Mouse (Mus musculus) brain, embryonic 14.5 days (tissue): ENCODE data around the gene Snrpf. TPM values are rescaled to one million over a fixed set of nuclear protein-coding genes. Genes with fewer than 3 reads are reported as not detected.

Experiments used
- DNase-seq: peaks from one replicate; pipeline ENCODE4 v3.0.0-alpha.2; 2011; ENCODE audit warnings: low read depth
- CTCF ChIP-seq: fragments of 200-500 bp; IDR thresholded peaks from 2 replicates; pipeline ENCODE4 v1.5.1; 2012; ENCODE audit warnings: inconsistent platforms, mild to moderate bottlenecking, moderate library complexity, borderline replicate concordance; ENCODE audit not compliant: insufficient read depth, insufficient read length; ENCODE audit errors: extremely low read depth
- POLR2A ChIP-seq: fragments of 200-500 bp; IDR thresholded peaks from 2 replicates; pipeline ENCODE4 v1.6.1; 2012; ENCODE audit warnings: mild to moderate bottlenecking, inconsistent platforms, borderline replicate concordance; ENCODE audit not compliant: poor library complexity, insufficient read depth, insufficient read length, severe bottlenecking; ENCODE audit errors: extremely low read depth
- polyA plus RNA-seq: library from polyadenylated mRNA; depleted of rRNA; stranded (reverse); fragments of >200 nt; gene quantifications from 2 replicates; pipeline ENCODE4 v1.2.3, GENCODE M21; 2012; rRNA removed

Gene Snrpf
- polyA plus RNA-seq, 1 experiment, result 98.9 TPM

- no peak for TF ChIP-seq CTCF
- TF ChIP-seq POLR2A, result no peak
- DNase-seq, result no peak
Observed at GRCm38 (mm10) chr10:93547741-93548270, 41.7 kb downstream of the Snrpf start.

- no peak for DNase-seq
- TF ChIP-seq CTCF, result no peak
- TF ChIP-seq POLR2A, result no peak
Observed at GRCm38 (mm10) chr10:93544172-93544571, 45.3 kb downstream of the Snrpf start.

- no peak for TF ChIP-seq CTCF
- TF ChIP-seq POLR2A, result no peak
- DNase-seq, result no peak
Observed at GRCm38 (mm10) chr10:93543176-93543575, 46.3 kb downstream of the Snrpf start.

GRCm38 (mm10) chr10:93542356-93542755, 47.1 kb downstream of the Snrpf start:
- DNase-seq, result peak; percentile 11
- TF ChIP-seq POLR2A (no peak), CTCF (no peak)

GRCm38 (mm10) chr10:93541585-93541984, 47.9 kb downstream of the Snrpf start:
- no peak for DNase-seq
- no peak for TF ChIP-seq POLR2A

GRCm38 (mm10) chr10:93540431-93541210, 48.9 kb downstream of the Snrpf start, which contains the start of gene Ccdc38:
TSS of gene Ccdc38 (plus strand) at chr10:93540632.
- TF ChIP-seq POLR2A, result no peak
- no peak for TF ChIP-seq CTCF
- DNase-seq, result peak; percentile 13

GRCm38 (mm10) chr10:93539775-93540430, 49.6 kb downstream of the Snrpf start, which contains the start of gene Amdhd1:
TSS of gene Amdhd1 (minus strand) at chr10:93540033.
- peak; percentile 59; the same call in 1 of the 2 replicates for TF ChIP-seq CTCF
- TF ChIP-seq POLR2A, result no peak
- DNase-seq, result peak; percentile 91

GRCm38 (mm10) chr10:93538818-93539217, 50.7 kb downstream of the Snrpf start:
- no peak for DNase-seq
- TF ChIP-seq POLR2A (no peak), CTCF (no peak)

- no peak for DNase-seq
- TF ChIP-seq CTCF (no peak), POLR2A (no peak)
Observed at GRCm38 (mm10) chr10:93538287-93538686, 51.2 kb downstream of the Snrpf start.

Other genes with a start within 250 kb of the Snrpf start
- gene Lta4h, start 136.3 kb downstream of the Snrpf start, polyA plus RNA-seq, result 70.3 and 77.5 TPM in 2 replicates
- gene Hal, start 100.9 kb downstream of the Snrpf start, polyA plus RNA-seq, result 0.13 and 0.18 TPM in 2 replicates
- gene Amdhd1, start 49.7 kb downstream of the Snrpf start, polyA plus RNA-seq, result 0.05 TPM in 2 replicates
- gene Ccdc38, start 49.1 kb downstream of the Snrpf start, polyA plus RNA-seq, result 0.04 and 0.15 TPM in 2 replicates
- 5.9 and 8.3 TPM in 2 replicates for gene Ntn4, start 51.0 kb upstream of the Snrpf start, polyA plus RNA-seq
- 0.49 and 0.73 TPM in 2 replicates for gene Usp44, start 241.8 kb upstream of the Snrpf start, polyA plus RNA-seq